Mouse (Mus musculus) left cerebral cortex, postnatal 4 days (tissue): ENCODE measurements around the gene Zfp651. TPM values are rescaled to one million over a fixed set of nuclear protein-coding genes. Genes with fewer than 3 reads are reported as not detected.

ENCODE experiments used
- DNase-seq: peaks from one replicate; pipeline ENCODE4 v3.0.0-alpha.2; 2022
- intact Hi-C: fragments of 180-260 bp; cut with DNase I; formaldehyde crosslinking; loops from one replicate; pipeline ENCODE4 v1.15.1; 2025
- total RNA-seq, 2 experiments: library from RNA; stranded (reverse); gene quantifications; 2 replicates each; pipeline ENCODE4 v1.2.3; 2021

Gene Zfp651
- 10 to 100 TPM; 87.2 to 91.9 TPM for total RNA-seq

DNA sequence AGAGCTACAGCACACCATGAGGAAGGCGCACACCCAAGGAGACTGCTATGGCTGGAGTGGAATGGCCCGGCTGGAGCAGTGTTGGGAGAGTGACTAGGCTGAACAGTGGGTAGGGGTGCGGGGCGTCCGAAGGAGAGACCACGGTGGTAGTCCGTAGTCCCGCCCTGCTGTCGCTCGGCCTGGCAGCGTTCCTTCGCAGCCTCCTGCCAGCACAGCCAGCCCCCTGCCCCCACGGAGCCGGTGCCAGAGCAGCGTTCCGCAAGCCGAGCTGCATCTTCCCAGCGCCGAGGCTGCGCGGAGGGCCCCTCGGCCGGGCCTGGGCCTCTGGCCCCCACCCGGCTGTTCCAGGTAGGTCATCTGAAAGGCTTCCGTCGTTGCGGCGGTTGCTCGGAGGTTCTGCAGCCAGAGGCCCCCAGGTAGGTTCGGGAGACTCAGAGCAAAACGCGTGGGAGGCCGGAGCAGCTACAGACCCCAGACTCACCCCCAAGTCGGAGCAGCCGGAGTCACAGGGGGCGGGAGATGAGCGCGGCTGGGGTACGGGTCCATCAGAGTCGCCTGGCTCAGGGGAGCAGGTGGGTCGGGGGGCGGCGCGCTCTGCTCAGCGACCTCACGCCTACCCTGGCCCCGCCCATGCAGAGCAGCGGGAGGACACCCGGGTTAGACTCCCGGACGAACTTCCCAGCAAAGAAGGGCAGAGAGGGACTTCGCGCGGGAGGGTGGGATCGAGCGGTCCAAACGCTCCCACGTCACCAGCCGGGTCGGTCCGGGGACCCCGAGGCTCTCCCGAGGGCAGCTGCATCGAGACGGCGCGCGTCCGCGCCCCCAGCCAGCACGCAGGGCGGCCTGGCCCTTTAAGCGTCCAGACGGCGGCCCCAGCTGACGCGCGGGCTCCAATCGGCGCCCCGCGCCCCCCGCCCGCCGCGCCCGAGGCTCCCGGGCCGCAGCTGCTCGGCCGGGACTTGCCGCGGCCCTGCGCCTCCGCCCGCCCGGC lies at the start of gene Zfp651:
Zfp651 (plus strand) TSS at position 240 of the 991 bp plus-strand sequence.
- intact Hi-C loops = loop anchor here (10.0 kb wide), 1 partner anchor 285 kb away; no protein-coding TSS in a partner anchor
- DNase-seq = peak; percentile 85

DNA sequence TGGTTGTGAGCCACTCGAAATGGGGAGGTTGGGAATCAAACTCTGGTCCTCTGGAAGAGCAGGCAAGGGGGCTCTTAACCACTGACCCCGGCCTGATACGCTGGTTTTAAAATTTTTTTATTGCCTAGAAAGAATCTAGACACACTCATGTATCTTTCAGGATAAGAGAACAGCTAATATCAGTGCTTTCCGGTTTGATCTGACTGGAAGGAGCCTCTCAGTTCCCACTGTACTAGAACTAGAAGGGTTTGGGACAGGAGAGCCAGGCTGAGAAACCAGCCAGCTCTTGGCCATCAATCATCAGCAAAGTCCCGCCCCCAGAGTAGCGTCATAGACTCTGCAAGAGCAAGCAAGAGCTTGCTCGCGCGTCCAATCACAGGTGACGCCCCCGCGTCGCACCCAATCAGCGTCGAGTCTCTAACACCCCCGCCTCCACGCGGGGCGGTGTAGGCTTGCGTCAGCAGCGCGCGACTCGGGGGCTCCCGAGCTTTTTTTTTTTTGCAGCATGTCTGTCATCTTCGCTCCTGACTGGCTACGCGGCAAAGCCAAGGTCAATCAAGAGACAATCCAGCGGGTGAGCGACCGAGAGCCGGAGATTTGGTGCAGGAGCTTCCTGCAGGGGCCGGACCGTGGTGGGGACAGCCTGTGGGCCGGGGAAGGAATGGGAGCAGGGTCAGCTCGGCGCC lies 49.1 kb upstream of the Zfp651 start, which contains the start of gene Ss18l2:
Ss18l2 (plus strand) TSS at position 432 of the 686 bp plus-strand sequence.
- DNase-seq = peak; percentile 99
- intact Hi-C loops = no loop called here

DNA sequence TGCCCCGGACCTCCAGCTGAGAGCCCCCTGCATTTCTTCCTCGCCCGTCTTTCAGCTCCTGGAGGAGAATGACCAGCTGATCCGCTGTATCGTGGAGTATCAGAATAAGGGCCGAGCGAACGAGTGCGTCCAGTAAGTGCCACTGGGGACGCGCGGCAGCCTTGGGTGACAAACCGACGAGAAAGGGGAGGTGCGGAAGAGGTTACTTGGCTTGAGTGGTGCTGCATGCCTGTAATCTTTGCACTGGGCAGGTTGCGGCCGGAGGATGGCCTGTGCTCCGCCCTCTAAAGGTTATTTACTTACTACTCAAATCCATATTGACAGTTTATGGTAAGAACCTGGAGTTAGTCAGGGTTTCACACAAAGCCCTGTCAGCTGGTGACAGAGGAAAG lies 48.5 kb upstream of the Zfp651 start:
- no peak for DNase-seq
- intact Hi-C loops = no loop called here

DNA sequence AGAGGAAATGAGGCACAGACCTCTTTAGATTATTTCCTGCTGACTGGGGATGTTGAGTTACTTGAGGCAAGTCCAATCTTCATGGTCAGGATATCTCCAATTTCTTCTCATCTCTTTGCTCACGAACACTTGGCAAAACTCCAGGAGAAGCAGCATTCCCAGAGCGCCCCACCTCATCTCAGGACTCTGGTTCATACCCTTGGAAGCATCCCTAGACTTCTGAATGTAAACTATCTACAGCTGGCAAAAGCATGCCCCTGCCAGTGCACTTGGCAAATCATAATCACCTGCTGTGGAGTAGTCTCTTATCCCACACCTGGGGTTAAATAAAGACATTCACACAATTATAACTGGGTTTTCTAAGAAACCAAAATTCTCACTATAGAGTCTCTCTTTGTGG lies 42.1 kb upstream of the Zfp651 start:
- intact Hi-C loops = no loop called here

DNA sequence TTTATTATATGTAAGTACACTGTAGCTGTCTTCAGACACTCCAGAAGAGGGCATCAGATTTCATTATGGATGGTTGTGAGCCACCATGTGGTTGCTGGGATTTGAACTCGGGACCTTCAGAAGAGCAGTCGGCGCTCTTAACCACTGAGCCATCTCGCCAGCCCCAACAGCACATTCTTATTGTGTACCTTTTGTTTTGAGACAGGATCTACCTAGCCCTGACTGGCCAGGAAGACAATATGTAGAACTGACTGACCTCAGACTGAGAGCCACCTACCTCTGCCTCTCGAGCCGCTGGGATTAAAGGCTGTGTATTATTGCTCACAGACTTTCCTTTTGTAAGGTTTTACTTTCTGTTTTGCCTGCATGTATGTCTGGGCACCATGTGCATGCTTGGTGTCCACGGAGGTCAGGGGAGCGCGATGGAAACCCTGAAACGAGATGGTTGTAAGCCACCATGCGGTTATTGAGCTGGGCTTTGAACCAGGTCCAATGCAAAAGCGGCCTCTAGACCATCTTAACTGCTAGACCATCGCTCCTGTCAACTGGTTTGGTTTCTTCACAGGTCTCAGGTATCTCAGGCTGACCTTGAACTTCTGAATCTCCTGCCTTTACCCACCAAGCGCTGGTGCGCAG lies 40.9 kb upstream of the Zfp651 start:
- no peak for DNase-seq
- intact Hi-C loops = no loop called here

More for the DNA sequence above, 42.1 kb upstream of the Zfp651 start:
- no peak for DNase-seq

DNA sequence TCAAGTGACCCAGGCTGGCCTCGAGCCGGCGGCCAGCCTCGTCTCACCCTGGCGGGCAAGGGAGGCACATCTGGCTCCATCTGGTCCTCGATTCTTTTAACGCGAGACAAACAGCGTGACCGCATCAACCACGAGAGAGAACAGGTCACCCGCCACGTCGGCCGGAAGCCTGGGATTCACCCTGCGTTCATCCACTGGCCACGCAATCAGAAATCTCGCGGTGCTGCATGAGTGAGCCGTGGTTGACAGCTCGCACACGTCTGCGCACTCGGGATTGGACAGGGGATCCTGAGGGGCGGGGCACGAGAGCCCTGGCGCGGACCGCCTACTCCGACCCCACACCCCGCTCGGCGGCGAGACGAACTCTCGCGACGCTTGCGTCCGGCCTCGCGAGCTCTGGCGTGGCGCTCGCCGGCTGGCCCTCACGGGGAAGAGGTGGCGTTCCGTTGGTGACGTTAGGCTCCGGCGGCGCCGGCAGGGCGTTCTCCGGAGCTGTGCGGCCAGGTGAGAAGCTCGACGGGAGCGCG lies 40.3 kb upstream of the Zfp651 start, which contains the start of gene Nktr:
Nktr (plus strand) TSS at position 378 of the 527 bp plus-strand sequence.
- intact Hi-C loops = no loop called here

DNA sequence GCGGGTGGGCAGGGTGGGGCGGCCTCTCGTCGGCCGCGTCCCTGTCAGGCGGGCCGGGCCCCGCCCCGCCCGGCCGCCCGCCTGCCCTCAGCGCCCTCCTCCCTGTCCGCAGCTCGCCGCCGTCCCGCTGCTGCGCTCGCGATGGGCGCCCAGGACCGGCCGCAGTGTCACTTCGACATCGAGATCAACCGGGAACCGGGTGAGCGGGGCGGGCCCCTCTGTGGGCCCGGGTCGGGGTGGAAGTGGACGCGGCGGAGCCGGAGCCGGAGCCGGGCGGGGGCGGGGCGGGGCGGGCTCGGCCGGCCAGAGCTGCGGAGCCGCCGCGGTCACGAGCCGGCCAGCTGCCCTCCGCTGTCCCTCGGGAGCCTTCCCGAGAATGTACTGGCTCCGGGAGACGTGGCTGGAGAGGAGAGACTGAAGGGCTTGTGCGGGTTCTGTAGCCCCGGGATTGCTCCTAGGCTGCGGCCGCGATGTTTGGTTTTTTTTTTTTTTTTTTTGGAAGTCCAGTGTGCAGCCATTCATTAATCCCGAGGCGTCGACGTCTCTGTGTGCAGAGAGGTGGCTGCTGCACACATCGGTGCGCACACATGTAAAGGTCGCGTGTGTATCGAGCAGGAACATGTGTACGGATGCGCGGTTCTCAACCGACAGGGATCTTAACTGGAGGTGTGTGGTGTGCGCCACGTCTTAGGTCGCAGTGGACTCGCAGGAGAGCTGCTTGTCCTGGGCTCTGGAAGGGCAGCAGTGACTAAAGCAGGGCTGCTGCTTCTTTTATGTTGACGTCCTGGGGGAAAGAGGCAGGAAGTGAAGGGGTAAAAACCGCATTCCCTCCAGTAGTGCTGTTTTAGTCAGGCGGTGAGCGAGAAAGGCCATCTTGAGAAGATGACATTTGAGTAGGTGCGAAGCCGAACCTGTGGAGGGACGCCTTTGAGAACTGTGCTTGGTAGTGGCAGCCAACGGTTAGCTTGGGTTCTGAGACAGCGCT lies 39.5 kb upstream of the Zfp651 start:
- DNase-seq = peak; percentile 68
- intact Hi-C loops = no loop called here

More for the DNA sequence above, 40.3 kb upstream of the Zfp651 start, which contains the start of gene Nktr:
- DNase-seq = peak; percentile 98

DNA sequence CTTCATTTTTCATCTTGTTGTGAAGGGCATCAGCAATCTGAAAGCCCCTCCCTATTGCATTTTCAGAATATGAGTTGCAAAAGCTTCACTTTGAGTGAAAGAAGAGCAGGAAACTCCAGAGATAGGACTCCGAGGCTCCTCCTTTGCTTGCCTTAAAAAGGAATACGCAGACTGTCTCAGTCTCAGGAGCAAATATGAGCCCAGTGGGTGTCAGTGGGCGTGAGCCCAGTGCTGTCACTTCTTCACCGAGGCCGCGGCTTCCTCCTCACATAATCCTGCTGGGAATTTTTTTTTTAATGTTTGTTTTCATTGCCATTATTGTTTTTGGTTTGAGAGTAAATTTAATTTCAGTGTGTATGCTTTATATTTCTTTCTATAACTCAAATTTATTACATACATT lies 18.6 kb upstream of the Zfp651 start:
- DNase-seq = no peak
- intact Hi-C loops = no loop called here

DNA sequence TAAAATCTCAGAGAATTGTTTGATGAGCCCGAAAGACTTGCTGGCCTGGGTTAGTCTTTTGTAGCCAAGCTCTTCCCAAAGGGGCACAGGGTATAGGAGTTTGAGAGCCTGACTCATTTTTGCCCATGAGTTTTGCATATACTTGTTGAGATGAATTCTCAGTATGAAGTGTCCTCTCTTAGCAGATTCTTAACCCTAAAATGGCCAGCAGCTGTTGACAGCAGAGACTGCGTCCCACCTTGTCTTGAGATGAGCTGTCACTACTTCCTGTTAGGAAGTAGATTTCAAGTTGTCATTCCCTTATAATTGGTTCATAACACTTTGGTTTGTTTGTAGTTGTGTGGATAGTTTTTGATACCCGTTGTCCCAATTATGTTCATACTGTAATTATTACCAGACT lies 18.0 kb upstream of the Zfp651 start:
- no peak for DNase-seq
- intact Hi-C loops = no loop called here

DNA sequence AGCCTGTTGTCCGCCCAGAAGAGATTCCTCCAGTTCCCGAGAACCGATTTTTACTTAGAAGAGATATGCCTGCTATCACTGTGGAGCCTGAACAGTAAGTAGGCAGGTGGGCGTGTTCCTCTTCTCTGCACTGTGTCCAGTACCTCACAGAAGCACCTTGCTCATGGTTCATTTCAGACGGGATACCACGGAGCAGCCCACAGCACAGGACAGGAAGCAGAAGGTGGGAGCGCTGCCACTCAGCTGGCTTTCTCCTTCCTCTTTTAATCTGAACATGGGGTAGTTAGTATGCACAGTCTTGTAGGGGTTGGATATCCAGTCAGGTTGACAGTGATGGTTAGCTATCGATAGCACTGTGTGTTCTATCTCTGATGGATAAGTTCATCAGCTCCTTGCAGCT lies 15.1 kb upstream of the Zfp651 start:
- no peak for DNase-seq
- intact Hi-C loops = no loop called here

DNA sequence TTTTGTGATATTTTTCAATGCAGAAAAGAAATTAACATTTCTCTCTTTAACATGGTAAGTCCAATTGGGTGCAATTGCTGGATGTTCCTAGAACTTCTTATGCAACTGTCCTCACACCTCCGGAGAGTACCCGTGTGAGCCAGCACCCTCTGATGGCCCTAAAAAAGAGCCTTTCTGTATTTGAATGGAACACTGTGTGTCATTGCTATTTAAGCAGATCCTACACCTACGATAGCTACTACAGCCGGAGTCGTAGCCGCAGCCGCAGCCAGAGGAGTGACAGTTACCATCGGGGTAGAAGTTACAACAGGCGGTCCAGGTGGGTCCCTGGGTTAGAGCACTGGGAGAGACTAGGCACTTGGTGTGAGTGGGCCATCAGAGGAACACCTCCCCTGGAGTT lies 6.4 kb upstream of the Zfp651 start:
- intact Hi-C loops = loop anchor here (10.0 kb wide), 1 partner anchor 278 kb away; no protein-coding TSS in a partner anchor
- DNase-seq = no peak

DNA sequence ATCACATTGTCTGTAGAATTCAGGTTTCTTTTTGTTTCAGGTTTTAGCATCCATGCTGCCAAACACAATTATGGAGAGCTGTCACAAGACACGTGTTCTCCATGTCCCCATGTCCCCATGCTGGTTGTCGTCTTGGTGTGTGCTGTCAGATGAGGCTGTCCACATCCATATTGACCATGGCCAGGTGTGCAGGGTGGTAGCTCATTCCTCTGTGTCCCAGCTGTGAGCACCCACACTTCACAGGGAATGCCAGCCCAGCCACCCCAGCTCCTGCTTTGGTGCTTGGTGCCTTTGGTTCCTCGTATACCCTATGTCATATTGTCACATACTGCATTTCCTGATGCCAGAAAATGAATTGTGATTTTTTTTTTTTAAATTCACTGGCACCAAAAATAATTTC lies 4.5 kb upstream of the Zfp651 start:
- DNase-seq = no peak
- intact Hi-C loops = loop anchor here (10.0 kb wide), 1 partner anchor 280 kb away; no protein-coding TSS in a partner anchor

DNA sequence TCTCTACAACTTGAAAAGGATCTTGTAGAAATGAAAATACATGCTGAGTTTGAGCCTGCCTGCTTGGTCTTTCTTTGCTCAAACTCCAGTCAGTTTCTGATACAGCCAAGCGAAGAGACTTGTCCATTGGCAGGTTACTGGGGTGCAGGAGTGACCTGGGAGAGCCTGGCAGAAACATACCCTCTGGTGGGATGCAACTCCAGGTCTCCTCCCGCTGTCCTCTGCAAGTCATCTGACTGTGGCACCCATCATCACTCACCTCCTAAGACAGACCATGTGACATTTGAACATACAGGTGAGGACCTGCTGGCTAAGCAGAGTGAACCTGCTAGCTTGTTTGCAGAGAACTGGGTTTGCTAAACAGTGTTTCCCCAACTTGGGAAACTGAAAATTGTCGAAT lies 2.3 kb upstream of the Zfp651 start:
- no peak for DNase-seq
- intact Hi-C loops = loop anchor here (10.0 kb wide), 1 partner anchor 282 kb away; no protein-coding TSS in a partner anchor

DNA sequence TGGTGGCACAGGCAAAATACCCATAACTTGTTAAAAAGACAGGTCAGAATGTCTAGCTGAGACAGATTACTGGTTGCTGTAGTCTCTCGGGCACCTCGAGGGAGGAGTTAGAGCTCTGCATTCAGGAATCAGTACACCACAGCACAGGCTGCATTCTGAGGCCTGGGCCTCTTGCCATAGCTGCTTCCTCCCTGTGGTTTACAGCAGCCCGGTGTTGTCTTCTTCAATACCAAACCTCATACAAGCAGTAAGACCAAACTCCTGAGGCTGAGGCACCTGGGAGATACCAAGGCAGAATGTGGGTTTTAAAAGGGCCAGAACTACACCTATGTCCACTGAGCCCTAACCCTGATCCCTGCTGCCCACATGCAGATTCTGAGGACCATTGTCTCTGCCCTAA lies 1.7 kb upstream of the Zfp651 start:
- no peak for DNase-seq
- intact Hi-C loops = loop anchor here (10.0 kb wide), 1 partner anchor 283 kb away; no protein-coding TSS in a partner anchor

DNA sequence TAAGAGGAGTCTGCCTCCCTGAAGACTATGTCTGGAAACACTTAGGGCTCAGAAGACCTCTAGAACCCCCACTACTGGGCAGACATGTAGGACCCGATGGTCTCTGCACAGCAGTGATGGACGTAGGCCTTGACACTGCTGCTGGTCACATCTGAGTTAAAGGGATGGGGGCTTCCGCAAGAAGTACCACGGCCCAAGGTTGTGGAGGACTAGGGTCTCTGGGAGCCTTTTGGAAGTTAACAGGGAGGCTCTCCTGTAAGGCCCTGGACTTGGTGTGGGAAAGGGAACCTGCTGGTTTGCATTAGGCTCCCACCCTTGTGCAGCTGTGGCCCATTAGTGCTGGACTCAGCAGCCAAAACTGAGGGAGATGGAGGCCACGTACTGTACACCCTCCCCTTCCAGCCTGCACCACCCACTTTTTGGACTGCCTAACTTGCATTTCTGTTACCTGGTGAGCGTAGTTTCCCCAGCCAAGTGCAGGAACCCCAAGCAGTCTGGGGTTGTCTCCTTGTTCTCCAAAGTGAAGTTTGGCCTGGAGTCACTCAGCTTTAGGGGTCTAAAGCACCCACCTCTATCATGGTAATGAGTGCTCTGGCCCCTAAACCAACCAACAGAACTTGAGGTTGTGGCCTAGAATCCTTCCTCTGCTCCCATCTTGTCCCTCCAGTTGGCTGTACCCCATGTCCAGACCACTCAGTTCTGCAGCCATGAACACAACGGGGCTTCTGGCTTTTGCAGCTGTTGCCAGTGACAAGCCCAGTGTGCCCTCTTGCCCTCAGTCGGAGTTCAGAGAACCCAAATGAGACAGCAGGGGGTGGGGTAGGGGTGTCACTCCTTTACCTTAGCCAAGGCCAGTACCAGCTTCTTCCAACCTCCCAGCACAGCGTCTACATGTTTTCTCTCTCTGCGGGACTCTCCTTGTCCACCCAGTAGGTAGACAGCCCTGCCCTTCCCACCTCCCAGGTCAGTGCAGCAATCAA lies 1.0 kb upstream of the Zfp651 start:
- intact Hi-C loops = loop anchor here (10.0 kb wide), 1 partner anchor 283 kb away; no protein-coding TSS in a partner anchor
- DNase-seq = no peak

DNA sequence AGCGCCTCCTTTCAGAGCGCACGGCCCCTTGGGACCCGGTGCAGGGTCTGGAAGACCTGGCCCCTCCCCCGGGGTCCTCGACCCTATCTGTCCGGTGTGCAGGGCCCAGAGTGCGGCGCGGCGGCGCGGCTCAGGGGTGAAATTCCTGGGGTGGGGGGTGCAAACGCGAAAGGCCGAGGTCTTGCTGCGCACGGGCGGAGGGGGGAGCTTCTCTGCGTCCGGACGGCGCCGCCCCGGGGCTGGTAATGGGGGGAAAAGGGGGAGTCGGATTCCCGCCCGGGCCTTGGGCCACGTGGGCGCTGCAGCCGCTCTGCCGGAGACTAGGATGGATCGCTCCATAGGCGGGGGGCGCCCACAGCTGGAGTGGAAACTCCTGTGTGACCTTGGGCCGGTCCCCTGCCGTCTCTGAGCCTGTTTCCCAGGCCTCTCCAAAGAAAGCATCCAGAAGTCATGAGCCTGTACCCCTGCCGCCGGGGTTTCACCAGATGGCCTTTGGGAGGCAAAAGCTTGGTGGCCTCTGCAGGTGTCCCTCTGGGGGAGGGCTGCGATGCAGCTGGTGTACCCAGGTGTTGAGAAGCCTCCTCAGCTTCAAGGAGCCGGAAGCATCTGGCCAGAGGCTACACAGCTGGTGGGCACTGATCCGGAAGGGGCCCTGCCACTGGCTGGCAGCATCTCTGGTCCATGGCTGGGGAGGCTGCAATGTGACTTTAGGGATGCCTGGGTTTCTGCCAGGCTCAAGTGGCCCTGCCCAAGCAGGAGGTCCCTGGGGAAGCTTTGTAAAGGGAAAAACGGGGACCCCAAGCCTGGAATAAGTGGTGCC lies 1.4 kb downstream of the Zfp651 start:
- DNase-seq = peak; percentile 71
- intact Hi-C loops = no loop called here

DNA sequence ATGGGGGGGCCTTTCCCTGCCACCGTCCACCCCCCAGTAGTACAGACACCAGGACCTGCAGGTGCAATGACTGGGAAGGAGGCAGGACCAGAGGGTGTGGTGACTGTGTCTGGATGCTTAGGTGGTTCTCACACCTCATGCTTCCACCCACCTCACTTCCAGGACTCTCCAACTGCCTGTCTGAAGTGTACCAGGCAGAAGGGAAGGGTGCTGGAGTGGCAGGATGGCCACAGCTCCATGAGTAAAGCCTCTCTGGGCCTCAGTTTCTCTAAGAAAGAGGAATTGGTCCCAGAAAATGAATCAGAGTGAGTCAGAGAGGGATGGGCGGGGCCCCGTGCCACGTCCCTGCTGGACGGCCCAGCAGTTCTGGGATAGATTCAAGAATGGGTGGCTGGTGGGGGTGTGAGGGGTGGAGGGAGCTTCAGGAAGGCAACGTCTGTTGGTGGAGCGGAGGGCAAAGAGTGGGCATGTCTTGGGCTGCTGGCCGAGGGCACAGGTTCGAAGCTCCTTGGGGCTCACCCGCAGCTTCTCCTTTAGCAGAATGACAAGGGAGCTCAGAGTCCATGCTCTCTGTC lies 2.0 kb downstream of the Zfp651 start:
- intact Hi-C loops = no loop called here
- no peak for DNase-seq
